Mouse (Mus musculus) ZHBTc4 (cell line): ENCODE data around the gene Ano1.

Source experiments
- DNase-seq: peaks from one replicate; pipeline ENCODE4 v3.0.0-alpha.2; 2011; ENCODE audit warnings: low read depth, low spot score

The Ano1 gene

DNA sequence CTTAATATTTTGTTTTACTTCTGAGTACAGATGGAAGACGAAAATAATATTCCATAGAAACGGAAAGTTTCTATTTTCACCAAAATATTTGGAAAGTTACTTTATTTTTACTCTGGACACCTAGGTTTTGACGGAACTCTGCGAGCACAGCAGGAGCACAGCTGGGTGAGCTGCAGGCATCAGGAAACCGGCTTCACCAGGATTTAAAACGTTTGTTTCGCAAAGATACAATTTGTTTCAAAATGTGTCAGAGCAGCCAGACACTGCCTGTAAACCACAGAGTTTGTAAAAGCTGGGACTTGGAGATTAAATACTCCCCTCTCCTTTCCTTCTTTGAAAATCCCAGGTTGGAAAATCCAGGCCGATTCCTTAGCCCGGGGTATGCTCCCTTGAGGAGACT is 53.9 kb downstream of the Ano1 start:
- no peak for DNase-seq

DNA sequence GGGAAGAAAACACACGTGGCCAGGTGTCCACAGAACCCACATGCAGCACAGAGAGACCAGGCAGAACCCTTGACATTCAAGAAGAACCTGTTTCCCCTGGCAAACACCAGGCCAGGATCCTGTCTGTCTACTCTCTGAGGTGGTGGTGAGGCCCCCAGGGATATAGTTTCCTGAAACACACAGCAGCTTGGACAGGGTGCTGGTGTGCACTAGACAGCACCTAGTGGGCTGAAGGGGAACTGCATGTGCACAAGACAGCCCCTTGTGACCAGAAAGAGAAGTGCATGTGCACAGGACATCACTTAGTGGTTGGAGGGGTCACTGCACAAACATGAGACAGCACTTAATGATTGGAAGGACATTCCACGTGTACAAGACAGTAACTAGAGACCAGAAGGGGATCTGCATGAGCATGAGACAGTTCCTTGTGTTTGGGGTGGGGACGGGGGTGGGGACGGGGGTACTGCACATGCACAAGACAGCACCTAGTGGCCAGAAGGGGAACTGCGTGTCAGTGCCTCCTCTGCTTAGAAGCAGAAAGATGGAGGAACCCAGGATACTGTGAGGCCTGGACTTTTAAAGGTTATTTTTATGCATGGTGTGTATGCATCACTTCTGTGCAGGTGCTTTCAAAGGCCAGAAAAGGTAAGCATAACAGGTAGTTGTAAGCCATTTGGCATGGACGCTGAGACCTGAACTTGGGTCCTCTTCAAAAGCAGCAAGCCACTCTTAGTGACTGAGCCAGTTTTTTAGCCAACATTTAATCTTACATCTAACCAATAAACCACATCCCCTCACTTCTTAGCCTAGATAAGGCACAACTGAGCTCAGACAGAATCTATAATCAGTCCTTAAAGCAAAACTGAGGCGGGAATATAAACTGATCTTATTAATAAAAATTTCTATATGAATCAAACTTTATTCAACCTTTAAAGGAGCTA is 54.7 kb downstream of the Ano1 start:
- peak; percentile 87 for DNase-seq

DNA sequence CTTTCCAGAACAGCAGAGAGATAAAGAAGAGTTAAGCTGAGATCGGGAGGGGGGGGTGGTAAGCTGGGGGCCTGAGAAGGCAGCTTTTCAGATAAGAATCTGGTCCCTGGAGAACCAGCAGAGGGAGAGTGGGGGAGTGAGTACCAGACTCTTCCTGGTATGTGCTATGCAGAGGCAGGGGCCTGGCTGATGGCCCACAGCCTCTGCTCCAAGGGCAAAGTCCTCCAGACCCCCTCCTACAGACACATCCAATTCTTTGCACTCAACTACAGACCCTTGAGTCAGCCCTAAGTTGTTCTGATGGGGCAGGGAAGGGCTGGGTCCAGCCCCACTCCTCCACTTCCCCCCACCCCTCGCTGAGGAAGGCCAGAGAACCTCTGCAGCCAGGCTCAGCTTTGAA is 61.9 kb downstream of the Ano1 start:
- DNase-seq = no peak

DNA sequence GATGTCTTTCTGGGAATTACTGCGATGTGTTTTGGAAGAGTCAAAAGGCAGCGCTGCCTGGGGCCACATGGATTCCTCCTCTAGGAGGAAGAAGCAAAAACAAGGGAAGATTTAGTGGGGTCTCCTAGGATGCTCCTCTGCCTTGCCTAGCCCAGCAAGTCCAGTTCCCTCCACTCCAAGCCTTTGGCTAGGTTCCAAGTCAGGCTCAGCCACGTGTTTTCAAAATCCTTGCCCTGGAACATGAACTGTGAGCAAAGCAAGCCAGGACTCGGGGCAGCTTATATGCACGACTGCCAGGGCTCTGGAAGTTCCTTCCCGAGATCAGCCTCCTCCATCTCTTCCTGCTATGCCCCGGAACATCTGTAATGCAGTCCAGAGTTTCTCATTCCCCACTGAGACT is 62.6 kb downstream of the Ano1 start:
- no peak for DNase-seq

DNA sequence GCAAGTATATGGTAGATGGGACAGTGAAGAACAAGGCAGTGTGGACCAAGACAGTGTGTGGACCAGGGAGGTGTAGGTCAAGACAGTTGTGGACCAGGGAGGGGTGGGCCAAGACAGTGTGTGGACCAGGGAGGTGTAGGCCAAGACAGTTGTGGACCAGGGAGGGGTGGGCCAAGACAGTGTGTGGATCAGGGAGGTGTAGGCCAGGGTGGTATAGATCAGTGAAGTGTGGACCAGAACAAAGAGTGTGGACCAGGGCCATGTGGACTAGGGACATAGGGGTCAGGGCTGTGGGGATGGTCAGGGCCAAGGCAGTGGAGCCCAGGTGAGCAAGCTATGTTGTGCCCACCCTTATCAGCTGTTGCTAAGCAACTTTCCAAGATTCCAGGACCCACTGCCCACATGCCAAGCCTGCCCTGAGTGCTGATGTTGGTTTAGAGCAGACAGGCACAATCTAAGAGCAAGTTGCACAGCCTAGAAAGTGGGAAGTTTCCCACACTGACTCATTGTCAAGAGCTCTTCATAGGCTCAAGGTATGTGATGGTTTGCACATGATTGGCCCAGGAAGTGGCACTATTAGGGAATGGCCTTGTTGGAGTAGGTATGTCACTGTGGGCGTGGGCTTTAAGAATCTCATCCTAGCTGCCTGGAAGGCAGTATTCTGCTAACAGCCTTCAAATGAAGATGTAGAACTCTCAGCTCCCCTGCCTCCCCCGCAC is 64.0 kb downstream of the Ano1 start:
- DNase-seq = no peak

DNA sequence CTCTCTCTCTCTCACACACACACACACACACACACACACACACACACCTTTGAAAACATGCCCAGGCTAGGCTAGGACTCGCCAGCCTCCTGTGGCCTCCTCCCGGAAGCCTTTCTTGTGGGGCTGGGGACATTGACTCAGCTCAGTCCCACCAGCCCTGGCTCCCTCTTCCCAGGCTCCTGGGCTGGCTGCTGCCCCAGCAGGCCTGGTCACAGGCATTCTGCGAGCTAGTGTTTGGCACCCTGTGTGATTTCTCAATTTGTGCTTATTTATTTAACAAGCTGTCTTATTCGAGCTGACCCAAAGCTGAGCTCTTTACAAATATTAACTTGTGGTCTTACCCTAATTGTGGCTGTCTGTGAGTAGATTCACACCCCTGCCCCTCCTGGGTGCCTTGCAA is 66.8 kb downstream of the Ano1 start:
- no peak for DNase-seq

DNA sequence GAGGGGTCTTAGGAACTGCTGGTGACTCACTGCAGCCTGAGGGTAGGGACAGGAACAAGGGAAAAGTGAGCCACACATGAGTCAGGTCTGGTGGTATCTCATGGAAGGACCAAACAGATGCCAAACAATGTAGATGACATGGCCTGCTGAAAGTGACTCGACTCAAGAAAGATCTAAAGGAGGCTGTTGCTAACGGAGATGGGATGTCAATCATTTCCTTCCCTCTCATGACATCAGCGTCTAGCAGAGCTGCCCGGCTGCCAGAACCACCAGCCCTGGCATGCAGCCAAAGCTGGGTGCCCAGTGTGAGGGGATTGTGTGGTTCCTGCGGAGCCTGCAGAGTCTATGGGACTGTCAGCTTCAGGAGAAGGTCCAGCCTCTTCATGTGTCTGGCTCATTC is 67.3 kb downstream of the Ano1 start:
- no peak for DNase-seq

DNA sequence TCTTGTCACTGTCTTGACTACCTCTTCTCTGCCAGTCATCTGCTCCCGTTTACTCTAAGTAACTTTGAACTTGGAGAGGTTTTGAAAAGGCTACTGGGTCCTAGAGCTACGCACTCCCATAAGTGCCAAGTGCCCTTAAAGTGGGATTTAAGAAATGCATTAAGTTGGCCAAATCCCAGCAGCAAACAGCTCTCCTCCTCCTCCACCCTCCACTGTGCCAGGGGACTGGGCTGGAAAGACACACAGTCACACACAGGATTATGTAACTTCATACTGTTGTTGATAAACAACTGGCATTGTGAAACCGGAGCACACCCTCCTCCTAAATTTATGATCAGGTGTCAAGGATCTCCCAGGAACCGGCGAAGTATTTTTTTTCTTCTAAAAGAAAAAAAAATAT is 71.7 kb downstream of the Ano1 start:
- no peak for DNase-seq

DNA sequence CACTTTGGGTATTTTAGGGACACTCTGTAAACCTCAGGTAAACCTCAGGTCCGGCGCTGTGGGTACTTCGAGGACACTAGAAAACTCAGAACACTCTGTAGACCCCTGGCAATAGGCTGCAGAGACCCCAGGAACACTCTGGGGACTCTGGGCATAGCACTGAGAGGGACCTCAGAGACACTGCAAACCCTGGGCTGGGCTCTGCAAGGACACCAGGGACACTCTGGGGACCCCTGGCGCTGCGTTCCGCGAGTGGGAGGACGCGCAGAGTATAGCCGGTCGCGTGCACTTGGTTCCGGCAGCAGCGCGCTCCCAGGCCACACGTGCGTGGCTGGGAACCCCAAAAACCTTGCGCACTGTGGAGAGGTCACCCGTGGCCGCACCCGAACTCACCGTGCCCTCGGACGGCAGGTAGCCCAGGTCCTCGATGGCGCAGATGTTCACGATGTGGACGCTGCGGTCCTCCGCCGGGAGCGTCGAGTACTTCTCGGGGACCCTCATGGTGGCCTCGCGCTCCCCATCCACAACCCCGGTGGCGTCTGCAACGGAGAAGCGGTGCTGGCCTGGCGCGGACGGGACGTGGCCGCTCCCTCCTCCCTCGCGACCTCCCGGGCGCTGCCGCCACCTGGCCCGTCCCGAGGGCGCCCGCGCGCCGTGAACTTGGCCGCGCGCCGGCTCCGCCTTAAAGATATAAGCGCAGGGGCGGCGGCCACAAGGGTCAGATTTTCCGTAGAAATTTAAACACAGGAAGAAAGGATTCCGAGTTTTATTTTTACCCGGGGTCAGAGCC is 73.3 kb downstream of the Ano1 start:
- peak; percentile 33 for DNase-seq

DNA sequence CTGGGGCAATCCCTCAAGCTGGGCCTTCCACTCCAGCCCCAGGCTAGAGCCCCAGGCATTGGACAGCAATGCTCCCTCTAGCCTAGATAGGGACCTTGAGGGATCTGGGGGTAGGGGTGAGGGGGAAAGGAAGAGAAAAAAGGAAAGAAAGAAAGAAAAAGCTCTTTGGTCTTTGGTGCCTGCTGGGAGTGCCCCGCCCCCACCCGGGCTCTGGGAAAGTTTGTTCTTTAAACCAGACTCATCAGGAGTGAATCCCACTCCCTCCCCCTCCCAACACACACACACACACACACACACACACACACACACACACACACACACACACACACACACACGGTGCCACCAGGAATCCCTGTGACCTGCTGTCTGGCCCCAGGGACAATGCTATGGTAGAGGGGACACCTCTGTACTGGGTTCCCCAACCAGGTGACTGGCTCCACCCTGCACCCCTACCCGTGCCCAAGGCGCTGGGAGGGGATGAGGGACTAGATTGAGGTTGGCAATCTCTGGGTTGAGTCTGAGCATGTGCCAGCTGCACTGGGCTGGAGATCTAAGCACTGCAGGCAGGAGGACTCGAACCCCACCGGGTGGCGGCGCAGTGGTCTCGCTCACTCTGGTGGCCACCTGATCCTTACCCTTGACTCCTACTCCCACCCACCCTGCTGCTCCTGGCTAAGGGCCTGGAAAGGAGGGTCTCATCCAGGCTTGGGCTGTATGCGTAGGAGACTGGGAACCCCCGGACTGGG is 74.3 kb downstream of the Ano1 start:
- DNase-seq = peak; percentile 11

DNA sequence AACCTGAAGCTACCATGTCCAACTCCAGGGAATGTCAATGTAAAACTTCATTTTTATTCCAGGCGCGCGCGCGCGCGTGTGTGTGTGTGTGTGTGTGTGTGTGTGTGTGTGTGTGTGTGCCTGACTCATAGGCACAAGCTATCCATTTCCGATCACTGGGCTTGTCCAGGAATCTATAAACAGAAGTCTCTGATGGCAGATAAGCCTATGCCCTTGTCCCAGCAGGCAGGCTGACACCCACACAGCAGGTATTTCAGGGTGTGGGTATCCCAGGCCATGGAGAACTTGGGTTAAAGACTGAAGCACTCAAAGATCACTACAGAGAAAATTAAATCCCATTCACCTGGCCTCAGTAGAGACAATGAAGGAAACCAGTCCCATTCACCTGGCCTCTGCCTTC is 76.1 kb downstream of the Ano1 start:
- DNase-seq = peak; percentile 10

DNA sequence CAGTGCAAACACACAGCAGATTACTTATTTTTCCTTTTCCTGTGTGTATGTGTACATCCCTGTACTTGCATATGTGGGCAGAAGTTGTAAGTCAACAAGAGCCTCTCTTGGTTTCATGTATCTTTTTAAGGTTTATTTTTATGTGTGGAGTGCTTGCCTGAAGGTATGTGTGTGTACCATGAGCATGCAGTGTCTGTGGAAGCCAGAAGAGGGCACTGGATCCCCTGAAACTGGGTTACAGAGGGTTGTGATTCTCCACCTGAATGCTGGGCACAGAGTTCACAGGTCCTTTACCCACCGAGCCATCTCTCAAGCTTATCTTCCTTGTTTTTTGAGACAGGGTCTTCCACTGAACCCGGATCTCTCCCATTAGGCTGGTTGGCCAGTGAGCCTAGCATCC is 81.9 kb downstream of the Ano1 start:
- DNase-seq = peak; percentile 37

DNA sequence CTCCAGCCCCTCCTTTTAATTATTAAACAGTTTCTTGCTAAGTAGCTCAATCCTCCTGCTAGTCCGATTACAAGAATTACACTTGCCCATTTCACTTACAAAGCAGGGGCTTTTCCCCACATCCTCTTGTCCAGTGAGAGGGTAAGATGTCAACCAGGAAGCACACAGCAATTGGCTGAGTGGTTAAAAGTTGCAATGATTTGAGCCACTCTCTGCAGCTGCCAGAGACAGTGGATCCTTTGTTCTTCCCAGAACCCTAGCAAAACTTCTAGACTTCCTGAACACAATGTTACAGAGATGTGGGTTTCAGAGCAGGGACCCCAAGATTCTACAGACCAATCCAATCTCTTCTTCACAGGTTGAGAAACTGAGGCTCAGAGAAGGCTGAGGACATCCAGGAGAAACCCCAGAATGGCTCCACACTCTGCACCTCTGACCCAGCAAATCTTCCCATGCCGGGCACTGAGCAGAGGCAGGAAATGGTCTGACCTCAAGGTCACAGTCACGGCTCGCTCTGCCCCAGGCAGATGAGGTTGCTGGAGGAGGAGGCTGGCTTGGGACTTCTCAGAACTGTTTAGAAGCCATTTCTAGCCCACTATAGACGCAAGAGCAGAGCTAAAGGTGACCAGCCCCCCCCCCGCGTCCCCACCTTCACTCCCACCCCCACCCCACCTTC is 83.0 kb downstream of the Ano1 start:
- peak; percentile 22 for DNase-seq

DNA sequence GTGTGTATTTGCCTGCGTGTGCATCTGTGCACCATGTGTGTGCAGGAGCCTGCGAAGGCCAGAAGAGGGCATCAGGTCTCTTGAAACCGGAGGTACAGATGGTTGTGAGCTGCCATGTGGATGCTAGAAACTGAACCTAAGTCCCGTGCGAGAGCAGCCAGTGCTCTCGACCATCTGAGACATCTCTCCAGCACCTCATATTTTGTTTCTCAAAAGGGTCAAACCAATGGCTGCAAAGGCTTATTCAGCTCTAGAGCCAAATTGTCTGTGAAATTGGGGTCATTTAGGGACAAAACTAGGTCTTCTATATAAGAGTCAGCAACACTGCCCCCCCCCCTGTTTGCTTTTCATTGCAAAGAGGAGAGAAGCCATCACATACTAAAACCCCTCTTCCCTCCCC is 84.7 kb downstream of the Ano1 start:
- no peak for DNase-seq

DNA sequence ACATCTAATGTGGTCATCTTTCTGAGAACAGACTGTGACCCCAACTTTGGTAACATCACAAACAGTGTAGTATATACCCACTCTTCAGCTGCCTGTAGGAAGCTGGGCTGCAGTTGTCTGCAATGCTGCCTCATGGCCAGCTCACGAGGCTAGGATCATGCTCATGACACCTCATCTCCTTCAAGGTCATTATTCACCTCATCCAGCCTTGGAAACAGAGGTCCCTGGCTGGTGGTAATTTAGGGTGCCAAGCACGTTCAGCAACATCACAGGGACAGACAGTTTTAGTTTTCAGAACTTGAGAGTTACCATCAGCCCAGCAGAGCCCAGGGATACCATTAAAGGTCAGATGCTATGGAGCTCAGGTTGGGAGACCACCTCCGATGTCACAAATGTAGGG is 86.2 kb downstream of the Ano1 start:
- no peak for DNase-seq

DNA sequence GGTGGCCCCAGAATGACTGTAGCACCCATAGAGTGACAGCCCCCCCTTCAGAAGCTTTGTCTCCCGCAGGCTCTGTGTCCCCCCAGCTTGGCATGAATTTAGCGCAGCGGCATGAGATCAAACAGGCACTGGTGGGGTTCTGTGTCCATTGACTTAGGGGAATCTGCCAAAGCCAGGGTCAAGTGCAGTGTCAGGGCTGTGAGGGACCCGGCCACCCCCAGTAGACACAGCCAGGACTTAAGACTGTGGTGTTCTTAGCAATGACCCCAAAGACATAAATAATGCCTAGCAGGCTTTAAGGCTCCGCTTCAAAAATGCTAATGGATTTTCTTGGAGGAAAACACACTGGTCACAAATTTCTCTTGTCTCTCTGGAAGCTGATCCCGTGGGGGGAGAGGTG is 88.2 kb downstream of the Ano1 start:
- DNase-seq = no peak

DNA sequence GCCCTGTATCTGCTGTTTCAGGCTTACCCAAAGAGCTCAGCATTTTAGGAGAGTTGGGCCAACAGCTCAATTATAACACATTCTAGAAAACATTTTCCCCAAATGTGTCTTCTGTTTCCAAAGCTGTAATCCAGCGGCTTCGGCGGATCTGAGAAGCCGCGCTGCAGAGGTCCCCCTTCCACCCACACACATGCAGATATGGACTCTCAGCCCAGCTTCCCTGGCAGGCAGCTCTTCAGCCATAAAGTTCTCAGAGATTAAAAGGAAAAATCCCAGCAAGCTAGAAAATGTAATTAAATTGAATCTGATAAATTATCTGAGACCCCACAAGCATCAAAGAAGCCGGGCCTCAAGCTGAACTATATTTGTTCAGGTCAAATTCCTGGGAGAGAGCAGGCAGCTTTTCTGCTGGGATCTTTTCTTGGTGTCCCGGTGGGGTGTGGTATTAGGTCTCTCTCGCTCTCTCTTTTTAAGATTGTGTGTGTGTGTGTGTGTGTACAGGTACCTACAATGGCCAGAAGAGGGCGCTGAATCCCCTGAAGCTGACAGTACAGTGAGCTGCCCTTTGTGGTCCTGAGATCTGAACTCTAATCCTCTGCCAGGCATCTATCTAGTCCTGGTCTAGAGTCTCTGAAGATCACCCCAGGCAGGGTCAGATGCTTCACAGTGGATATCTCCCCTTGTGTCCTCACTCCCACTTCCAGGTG is 95.4 kb downstream of the Ano1 start:
- peak; percentile 32 for DNase-seq

DNA sequence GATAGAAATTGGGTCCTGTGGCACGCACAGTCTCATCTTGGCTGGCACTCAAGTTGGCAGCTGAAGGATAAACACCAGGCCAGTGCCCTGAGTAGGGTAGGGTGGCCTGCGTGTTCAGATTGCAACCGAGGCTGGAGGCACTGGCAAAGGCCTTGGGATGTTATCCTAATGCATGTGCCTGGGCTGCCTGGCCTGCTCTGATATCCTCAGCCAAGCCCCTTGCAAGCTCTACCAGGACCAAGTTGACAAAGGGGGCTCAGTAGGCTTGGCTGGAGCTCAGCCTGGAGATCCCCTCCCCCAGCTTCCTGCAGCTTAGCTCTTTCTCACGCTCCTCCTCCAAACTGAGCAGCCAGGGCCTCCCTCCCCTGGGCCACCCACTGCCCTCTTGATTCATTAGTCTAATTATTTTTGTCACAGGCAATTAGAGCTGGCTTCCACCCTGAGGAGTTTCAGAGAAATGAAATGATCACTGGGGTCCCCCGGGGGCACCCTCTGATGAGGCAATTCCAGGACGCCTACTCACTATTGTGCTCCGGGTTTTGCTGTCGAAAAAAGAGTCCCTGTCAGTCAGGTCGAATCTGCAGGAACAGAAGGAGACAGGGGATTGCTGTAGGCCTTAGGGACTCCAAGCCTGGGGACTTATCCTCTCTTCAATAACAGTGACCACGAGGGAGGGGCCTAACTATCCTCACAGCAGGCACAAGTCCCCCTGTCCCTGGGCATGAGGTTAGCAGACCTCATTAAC is 97.9 kb downstream of the Ano1 start:
- DNase-seq = no peak

DNA sequence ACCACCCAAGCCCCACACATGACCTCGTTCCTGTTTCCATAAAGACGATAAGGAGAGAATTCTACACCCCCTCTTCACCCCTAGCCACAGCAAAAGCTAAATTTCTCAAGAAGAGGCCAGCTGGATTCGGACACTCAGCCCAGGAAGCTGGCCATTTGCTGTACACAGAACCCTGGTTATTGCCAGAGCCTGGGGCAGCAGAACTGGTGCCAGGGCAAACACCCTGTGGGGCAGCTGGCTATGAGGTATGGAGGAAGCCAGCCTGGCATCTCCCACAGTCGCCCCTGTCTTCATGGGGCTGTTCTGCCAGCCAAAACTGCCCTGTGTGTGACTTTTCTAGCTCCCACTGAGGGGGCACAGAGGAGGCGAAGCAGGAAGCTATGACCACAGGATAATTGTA is 104.2 kb downstream of the Ano1 start:
- no peak for DNase-seq

DNA sequence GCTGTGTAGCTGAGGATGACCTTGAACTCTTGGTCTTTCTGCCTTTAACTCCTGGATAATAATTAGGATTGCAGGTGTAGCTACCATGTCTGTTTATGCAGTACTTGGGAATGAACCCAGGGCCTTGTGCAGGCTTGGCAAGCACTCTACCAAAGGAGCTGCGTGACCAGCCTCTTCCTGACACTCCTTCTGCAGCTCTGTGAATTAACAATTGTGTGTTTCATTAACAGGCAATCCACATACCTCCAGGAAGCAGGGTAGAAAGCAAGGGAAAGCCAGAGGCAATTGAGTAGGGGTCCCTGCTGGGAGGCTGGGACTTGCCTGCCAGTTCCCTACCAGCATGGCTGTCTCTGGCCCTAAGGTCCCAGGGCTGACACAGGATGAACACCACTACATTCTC is 111.0 kb downstream of the Ano1 start:
- no peak for DNase-seq
